Mouse (Mus musculus): Measurements from ENCODE around the gene Gm20767.
"Not testable (repeated sequence)": the region's sequence is repeated elsewhere in the genome, so short reads cannot be mapped to it uniquely, and the experiment has no call there.

Gene Gm20767

GRCm38 (mm10) chr13:120139946-120140345 lies at the start of gene Gm20767:
Gene Gm20767 (plus strand): TSS chr13:120140246.
- DNase-seq (ENCODE audit: low spot score in 2 of 2), result not testable (repeated sequence)

- DNase-seq (ENCODE audit: low spot score in 2 of 2), result not testable (repeated sequence)
Observed at GRCm38 (mm10) chr13:120092950-120093349, 47.1 kb upstream of the Gm20767 start.

- not testable (repeated sequence) for DNase-seq (ENCODE audit: low spot score in 2 of 2)
Observed at GRCm38 (mm10) chr13:120096241-120096937, 43.7 kb upstream of the Gm20767 start.

- not testable (repeated sequence) for DNase-seq (ENCODE audit: low spot score in 2 of 2)
Observed at GRCm38 (mm10) chr13:120096938-120097256, 43.1 kb upstream of the Gm20767 start.

GRCm38 (mm10) chr13:120099327-120099726 lies 40.7 kb upstream of the Gm20767 start:
- DNase-seq (ENCODE audit: low spot score in 2 of 2), result not testable (repeated sequence)

GRCm38 (mm10) chr13:120106504-120106903 lies 33.5 kb upstream of the Gm20767 start:
- not testable (repeated sequence) for DNase-seq (ENCODE audit: low spot score in 2 of 2)

- not testable (repeated sequence) for DNase-seq (ENCODE audit: low spot score in 2 of 2)
Observed at GRCm38 (mm10) chr13:120107000-120107399, 33.0 kb upstream of the Gm20767 start.

GRCm38 (mm10) chr13:120142348-120142747 lies 2.3 kb downstream of the Gm20767 start:
- DNase-seq (ENCODE audit: low spot score in 2 of 2), result not testable (repeated sequence)

- not testable (repeated sequence) for DNase-seq (ENCODE audit: low spot score in 2 of 2)
Observed at GRCm38 (mm10) chr13:120149660-120150407, 9.8 kb downstream of the Gm20767 start.

- not testable (repeated sequence) for DNase-seq (ENCODE audit: low spot score in 2 of 2)
Observed at GRCm38 (mm10) chr13:120150589-120150988, 10.5 kb downstream of the Gm20767 start.

GRCm38 (mm10) chr13:120168301-120168700 lies 28.3 kb downstream of the Gm20767 start:
- DNase-seq (ENCODE audit: low spot score in 2 of 2), result not testable (repeated sequence)

GRCm38 (mm10) chr13:120172133-120172532 lies 32.1 kb downstream of the Gm20767 start, which contains the start of gene Gm21818:
Gene Gm21818 (plus strand): TSS chr13:120172433.
- not testable (repeated sequence) for DNase-seq (ENCODE audit: low spot score in 2 of 2)

GRCm38 (mm10) chr13:120196189-120196821 lies 56.3 kb downstream of the Gm20767 start:
- DNase-seq (ENCODE audit: low spot score in 2 of 2), result not testable (repeated sequence)

Measured in urinary bladder, postnatal 36 days (tissue).